ENCODE assay signal across 15 mouse cellular contexts in genomic region chr11:96326705-96327104, GRCm38 (mm10). TPM values are rescaled to one million over a fixed set of nuclear protein-coding genes. Genes with fewer than 3 reads are reported as not detected.
DNase-seq lines count a peak whose midpoint lies in the region; ATAC-seq and TF ChIP-seq lines count a peak whose summit lies in the region.
"Had no signal": no experiment of that assay in that cellular context is flagged by ENCODE, and none has a peak within 500 bp of the region (broad histone marks: within the 10 kb centered on the region; RNA-seq: fewer than 3 reads in every experiment).

No protein-coding gene starts in this region.

- ATAC-seq in heart, embryonic 16.5 days (replicated peaks; ENCODE audit: extremely low read depth, insufficient read depth, low FRiP score): no peak
- no peak for ATAC-seq in neural tube, embryonic 11.5 days (ENCODE audit: insufficient read depth, low FRiP score, low TSS enrichment)
- ATAC-seq in limb, embryonic 12.5 days (ENCODE audit: insufficient number of reproducible peaks, insufficient read depth, low FRiP score, low TSS enrichment, low read depth): no peak
- ATAC-seq in forebrain, postnatal 0 days: no peak
- ATAC-seq: activated CD4-positive, CD25-positive, alpha-beta regulatory T cell, adult 4 months had no signal

- no peaks in the 10 kb centered on the region for H3K9me3 ChIP-seq in heart, embryonic 16.5 days (replicated peaks; ENCODE audit: control insufficient read depth, low read length)
- no peaks in the 10 kb centered on the region for H3K9me3 ChIP-seq in neural tube, embryonic 11.5 days (ENCODE audit: control insufficient read depth, low read length)
- no peaks in the 10 kb centered on the region for H3K9me3 ChIP-seq in limb, embryonic 12.5 days
- no peaks in the 10 kb centered on the region for H3K9me3 ChIP-seq in forebrain, postnatal 0 days (ENCODE audit: low read length)
- H3K9me3 ChIP-seq: forebrain, embryonic 10.5 days; limb, embryonic 15.5 days had no signal

- no peaks in the 10 kb centered on the region for H3K36me3 ChIP-seq in heart, embryonic 16.5 days (ENCODE audit: control insufficient read depth, insufficient read depth)
- peaks cover 2% of the 10 kb centered on the region; the same call in 1 of the 2 replicates for H3K36me3 ChIP-seq in neural tube, embryonic 11.5 days (ENCODE audit: control insufficient read depth, insufficient read depth, low read length)
- H3K36me3 ChIP-seq in limb, embryonic 12.5 days: no peaks in the 10 kb centered on the region
- H3K36me3 ChIP-seq in forebrain, postnatal 0 days (ENCODE audit: insufficient read depth): no peaks in the 10 kb centered on the region
- H3K36me3 ChIP-seq: forebrain, embryonic 10.5 days; limb, embryonic 15.5 days had no signal

- H3K9ac ChIP-seq in heart, embryonic 16.5 days (ENCODE audit: low read length): no peak overlapping the region
- peak overlapping the region; percentile 100 for H3K9ac ChIP-seq in neural tube, embryonic 11.5 days (ENCODE audit: low read length)
- H3K9ac ChIP-seq in limb, embryonic 12.5 days (replicated peaks): no peak overlapping the region
- H3K9ac ChIP-seq in forebrain, postnatal 0 days: no peak overlapping the region
- H3K9ac ChIP-seq: limb, embryonic 15.5 days had no signal

- H3K4me2 ChIP-seq in heart, embryonic 16.5 days (ENCODE audit: low read depth, low read length): peak overlapping the region; percentile 5; the same call in 1 of the 2 replicates
- H3K4me2 ChIP-seq in neural tube, embryonic 11.5 days (ENCODE audit: low read depth): peak overlapping the region; percentile 100
- H3K4me2 ChIP-seq in limb, embryonic 12.5 days: 0 out of 2 replicates have a peak overlapping the region, but pooled peaks have one; percentile 16
- no peak overlapping the region for H3K4me2 ChIP-seq in forebrain, postnatal 0 days (ENCODE audit: low read depth)
- H3K4me2 ChIP-seq: limb, embryonic 15.5 days had no signal

- H3K27ac ChIP-seq in heart, embryonic 16.5 days (ENCODE audit: low read length): no peak overlapping the region
- H3K27ac ChIP-seq in neural tube, embryonic 11.5 days (ENCODE audit: low read depth, low read length): peak overlapping the region; percentile 100
- H3K27ac ChIP-seq in limb, embryonic 12.5 days: no peak overlapping the region
- no peak overlapping the region for H3K27ac ChIP-seq in forebrain, postnatal 0 days (ENCODE audit: low read depth, low read length)
- H3K27ac ChIP-seq: forebrain, embryonic 10.5 days; limb, embryonic 15.5 days had no signal

- no peak for DNase-seq in heart, postnatal 25 days (ENCODE audit: low spot score)
- no peak for DNase-seq in neural tube, embryonic 11.5 days (ENCODE audit: low spot score)
- DNase-seq in neural tube, embryonic 10.5 days (ENCODE audit: extremely low spot score, low spot score): no peak
- DNase-seq in cerebellum, adult 11-12 months: no peak
- no peak for DNase-seq in forebrain, postnatal 0 days
- no peak for DNase-seq in thymus, postnatal 25 days
- DNase-seq: B cell, adult 2 months; cerebellum, adult 8-10 months; kidney, postnatal 36 days had no signal

- no peak overlapping the region for H3K4me3 ChIP-seq in heart, embryonic 16.5 days (ENCODE audit: low read length)
- H3K4me3 ChIP-seq in neural tube, embryonic 11.5 days (ENCODE audit: low read depth, low read length): peak overlapping the region; percentile 96
- H3K4me3 ChIP-seq in limb, embryonic 12.5 days (replicated peaks): no peak overlapping the region
- no peak overlapping the region for H3K4me3 ChIP-seq in forebrain, postnatal 0 days (ENCODE audit: low read depth, low read length)
- H3K4me3 ChIP-seq: forebrain, embryonic 10.5 days; limb, embryonic 15.5 days had no signal

- 8% methylated on average over 12 of the region's 12 CpGs for WGBS in heart, embryonic 16.5 days
- 6% methylated on average over 12 of the region's 12 CpGs for WGBS in neural tube, embryonic 11.5 days
- WGBS in limb, embryonic 12.5 days: 2% methylated on average over 12 of the region's 12 CpGs
- WGBS in forebrain, postnatal 0 days: 2% methylated on average over 12 of the region's 12 CpGs

- intact Hi-C loops in heart, postnatal 25 days (cut with DNase I): no loop called here

- no peaks in the 10 kb centered on the region for H3K4me1 ChIP-seq in heart, embryonic 16.5 days (ENCODE audit: control insufficient read depth, insufficient read depth, low read length)
- H3K4me1 ChIP-seq in neural tube, embryonic 11.5 days (ENCODE audit: control insufficient read depth, insufficient read depth, low read length): peaks cover 59% of the 10 kb centered on the region
- peaks cover 4% of the 10 kb centered on the region for H3K4me1 ChIP-seq in limb, embryonic 12.5 days (replicated peaks)
- H3K4me1 ChIP-seq in forebrain, postnatal 0 days (ENCODE audit: insufficient read depth): no peaks in the 10 kb centered on the region
- H3K4me1 ChIP-seq: forebrain, embryonic 10.5 days had no signal

- peaks cover 97% of the 10 kb centered on the region for H3K27me3 ChIP-seq in heart, embryonic 16.5 days (ENCODE audit: control insufficient read depth, insufficient read depth, low read length)
- H3K27me3 ChIP-seq in neural tube, embryonic 11.5 days (ENCODE audit: control insufficient read depth, insufficient read depth, low read length): no peaks in the 10 kb centered on the region
- H3K27me3 ChIP-seq in limb, embryonic 12.5 days: peaks cover 100% of the 10 kb centered on the region
- peaks cover 100% of the 10 kb centered on the region for H3K27me3 ChIP-seq in forebrain, postnatal 0 days (ENCODE audit: insufficient read depth, low read length)

- no peak for TF ChIP-seq CTCF in forebrain, postnatal 0 days (IDR thresholded peaks at IDR 0.05; ENCODE audit: low read depth)

RNA-seq across cellular contexts. Expression of gene Hoxb3, which starts 3.6 kb away (rescaled TPM):
- polyA plus RNA-seq in heart, embryonic 16.5 days (2015; fragmentation: Nextera tagmentation; extraction: Ambion mirVana): 0.24 and 0.79 TPM in 2 replicates
- under 1 TPM; 0.36 to 0.45 TPM for total RNA-seq in heart, postnatal 25 days (2021)
- 10.3 and 14.2 TPM in 2 replicates for polyA plus RNA-seq in neural tube, embryonic 11.5 days (2014; fragmentation: Nextera tagmentation; extraction: Ambion mirVana)
- polyA plus RNA-seq in limb, embryonic 12.5 days (2016; fragmentation: Nextera tagmentation; extraction: Ambion mirVana): 0.55 and 0.68 TPM in 2 replicates
- total RNA-seq in forebrain, postnatal 0 days (2014; rRNA removed): not detected in 2 replicates
- polyA plus RNA-seq in forebrain, postnatal 0 days (2015; fragmentation: Nextera tagmentation; extraction: Ambion mirVana): not detected in 2 replicates
- polyA plus RNA-seq: activated CD4-positive, CD25-positive, alpha-beta regulatory T cell, adult 4 months; forebrain, embryonic 10.5 days had no signal

RNA-seq across cellular contexts. Expression of gene Hoxb4, which starts 8.6 kb away (rescaled TPM):
- 0.28 and 0.32 TPM in 2 replicates for polyA plus RNA-seq in heart, embryonic 16.5 days (2015; fragmentation: Nextera tagmentation; extraction: Ambion mirVana)
- total RNA-seq in heart, postnatal 25 days (2021): under 1 TPM; 0.57 to 0.59 TPM
- polyA plus RNA-seq in neural tube, embryonic 11.5 days (2014; fragmentation: Nextera tagmentation; extraction: Ambion mirVana): 3.1 and 3.8 TPM in 2 replicates
- polyA plus RNA-seq in limb, embryonic 12.5 days (2016; fragmentation: Nextera tagmentation; extraction: Ambion mirVana): 0.56 and 0.73 TPM in 2 replicates
- total RNA-seq in forebrain, postnatal 0 days (2014; rRNA removed): not detected in 2 replicates
- polyA plus RNA-seq in forebrain, postnatal 0 days (2015; fragmentation: Nextera tagmentation; extraction: Ambion mirVana): not detected in 2 replicates
- polyA plus RNA-seq: forebrain, embryonic 10.5 days had no signal

RNA-seq across cellular contexts. Expression of gene Hoxb5, which starts 23.6 kb away (rescaled TPM):
- 0.76 and 2.8 TPM in 2 replicates for polyA plus RNA-seq in heart, embryonic 16.5 days (2015; fragmentation: Nextera tagmentation; extraction: Ambion mirVana)
- under 1 TPM; 0.10 to 0.14 TPM for total RNA-seq in heart, postnatal 25 days (2021)
- 49.0 and 49.1 TPM in 2 replicates for polyA plus RNA-seq in neural tube, embryonic 11.5 days (2014; fragmentation: Nextera tagmentation; extraction: Ambion mirVana)
- 0.83 and 2.1 TPM in 2 replicates for polyA plus RNA-seq in limb, embryonic 12.5 days (2016; fragmentation: Nextera tagmentation; extraction: Ambion mirVana)
- total RNA-seq in forebrain, postnatal 0 days (2014; rRNA removed): not detected in 2 replicates
- polyA plus RNA-seq in forebrain, postnatal 0 days (2015; fragmentation: Nextera tagmentation; extraction: Ambion mirVana): not detected in 2 replicates
- total RNA-seq: megakaryocyte, adult 5-6 weeks had no signal
- polyA plus RNA-seq: activated CD4-positive, CD25-positive, alpha-beta regulatory T cell, adult 4 months; forebrain, embryonic 10.5 days had no signal

RNA-seq across cellular contexts. Expression of gene Hoxb2, which starts 23.6 kb away (rescaled TPM):
- polyA plus RNA-seq in heart, embryonic 16.5 days (2015; fragmentation: Nextera tagmentation; extraction: Ambion mirVana): 2.5 and 3.1 TPM in 2 replicates
- total RNA-seq in heart, postnatal 25 days (2021): 1 to 10 TPM in 1 of 2 experiments, under 1 TPM in 1; 0.81 to 1.3 TPM
- polyA plus RNA-seq in neural tube, embryonic 11.5 days (2014; fragmentation: Nextera tagmentation; extraction: Ambion mirVana): 88.2 and 89.0 TPM in 2 replicates
- polyA plus RNA-seq in limb, embryonic 12.5 days (2016; fragmentation: Nextera tagmentation; extraction: Ambion mirVana): 5.1 and 6.0 TPM in 2 replicates
- not detected in 2 replicates for total RNA-seq in forebrain, postnatal 0 days (2014; rRNA removed)
- polyA plus RNA-seq in forebrain, postnatal 0 days (2015; fragmentation: Nextera tagmentation; extraction: Ambion mirVana): not detected in 2 replicates
- total RNA-seq: megakaryocyte, adult 5-6 weeks had no signal
- polyA plus RNA-seq: activated CD4-positive, CD25-positive, alpha-beta regulatory T cell, adult 4 months; forebrain, embryonic 10.5 days had no signal

RNA-seq across cellular contexts. Expression of gene Hoxb6, which starts 34.4 kb away (rescaled TPM):
- 0.51 TPM in 1 of 2 replicates, not detected in the other for polyA plus RNA-seq in heart, embryonic 16.5 days (2015; fragmentation: Nextera tagmentation; extraction: Ambion mirVana)
- total RNA-seq in heart, postnatal 25 days (2021): not detected
- 81.4 and 87.2 TPM in 2 replicates for polyA plus RNA-seq in neural tube, embryonic 11.5 days (2014; fragmentation: Nextera tagmentation; extraction: Ambion mirVana)
- 1.0 and 1.1 TPM in 2 replicates for polyA plus RNA-seq in limb, embryonic 12.5 days (2016; fragmentation: Nextera tagmentation; extraction: Ambion mirVana)
- not detected in 2 replicates for total RNA-seq in forebrain, postnatal 0 days (2014; rRNA removed)
- polyA plus RNA-seq in forebrain, postnatal 0 days (2015; fragmentation: Nextera tagmentation; extraction: Ambion mirVana): not detected in 2 replicates
- total RNA-seq: megakaryocyte, adult 5-6 weeks had no signal
- polyA plus RNA-seq: activated CD4-positive, CD25-positive, alpha-beta regulatory T cell, adult 4 months; forebrain, embryonic 10.5 days had no signal

Comparison
In these comparisons a context has a peak if more than half of its experiments do, and no peak if none do; other contexts are left out.
1. RNA of gene Hoxb5, which starts 23.6 kb away (polyA plus RNA-seq): 49.0 to 49.1 TPM in neural tube, embryonic 11.5 days; 0.83 to 2.1 TPM in limb, embryonic 12.5 days, 0.76 to 2.8 TPM in heart, embryonic 16.5 days and not detected in forebrain, postnatal 0 days; every median in the first group is over 10 times any median in the second.